Mouse (Mus musculus) cerebellum, adult 18-20 months (tissue): ENCODE measurements around the gene Trim29.

Source experiments
- DNase-seq, 2 experiments: peaks; one replicate each; pipeline ENCODE4 v3.0.0; 2021

Gene Trim29

GRCm38 (mm10) chr9:43315320-43315950, 4.8 kb downstream of the Trim29 start:
- no peak for DNase-seq

- no peak for DNase-seq
Observed at GRCm38 (mm10) chr9:43316466-43316865, 5.8 kb downstream of the Trim29 start.

GRCm38 (mm10) chr9:43318661-43319060, 8.0 kb downstream of the Trim29 start:
- DNase-seq, result no peak

GRCm38 (mm10) chr9:43321951-43322350, 11.3 kb downstream of the Trim29 start:
- DNase-seq, result no peak

GRCm38 (mm10) chr9:43322666-43323065, 12.0 kb downstream of the Trim29 start:
- DNase-seq, result no peak

GRCm38 (mm10) chr9:43325486-43325885, 14.8 kb downstream of the Trim29 start:
- no peak for DNase-seq

GRCm38 (mm10) chr9:43326015-43326631, 15.5 kb downstream of the Trim29 start:
- DNase-seq, result no peak

- DNase-seq, result no peak
Observed at GRCm38 (mm10) chr9:43327182-43328129, 16.8 kb downstream of the Trim29 start.

GRCm38 (mm10) chr9:43330426-43330825, 19.8 kb downstream of the Trim29 start:
- DNase-seq, result peak; percentile 56 to 60

GRCm38 (mm10) chr9:43331476-43332471, 21.1 kb downstream of the Trim29 start:
- peak; percentile 84 to 85 for DNase-seq

GRCm38 (mm10) chr9:43334476-43334875, 23.8 kb downstream of the Trim29 start:
- no peak for DNase-seq

- DNase-seq, result no peak
Observed at GRCm38 (mm10) chr9:43337636-43338035, 27.0 kb downstream of the Trim29 start.

GRCm38 (mm10) chr9:43338067-43338466, 27.4 kb downstream of the Trim29 start:
- DNase-seq, result no peak

- peak; percentile 64 to 80 for DNase-seq
Observed at GRCm38 (mm10) chr9:43339614-43340020, 29.0 kb downstream of the Trim29 start.

- DNase-seq, result no peak
Observed at GRCm38 (mm10) chr9:43350089-43350488, 39.4 kb downstream of the Trim29 start.

- no peak for DNase-seq
Observed at GRCm38 (mm10) chr9:43351015-43351414, 40.4 kb downstream of the Trim29 start.

- no peak for DNase-seq
Observed at GRCm38 (mm10) chr9:43357011-43357410, 46.4 kb downstream of the Trim29 start.

- DNase-seq, result no peak
Observed at GRCm38 (mm10) chr9:43358591-43359323, 48.1 kb downstream of the Trim29 start.

- no peak for DNase-seq
Observed at GRCm38 (mm10) chr9:43368781-43369180, 58.1 kb downstream of the Trim29 start.

- DNase-seq, result no peak
Observed at GRCm38 (mm10) chr9:43383871-43384270, 73.2 kb downstream of the Trim29 start.

GRCm38 (mm10) chr9:43384400-43384799, 73.8 kb downstream of the Trim29 start:
- no peak for DNase-seq
